Mouse (Mus musculus): Measurements from ENCODE around the gene Six5. TPM values are rescaled to one million over a fixed set of nuclear protein-coding genes. Genes with fewer than 3 reads are reported as not detected.

Six5 gene
- total RNA-seq, 2 experiments from 2014 or later: 23.4 to 25.3 TPM

DNA sequence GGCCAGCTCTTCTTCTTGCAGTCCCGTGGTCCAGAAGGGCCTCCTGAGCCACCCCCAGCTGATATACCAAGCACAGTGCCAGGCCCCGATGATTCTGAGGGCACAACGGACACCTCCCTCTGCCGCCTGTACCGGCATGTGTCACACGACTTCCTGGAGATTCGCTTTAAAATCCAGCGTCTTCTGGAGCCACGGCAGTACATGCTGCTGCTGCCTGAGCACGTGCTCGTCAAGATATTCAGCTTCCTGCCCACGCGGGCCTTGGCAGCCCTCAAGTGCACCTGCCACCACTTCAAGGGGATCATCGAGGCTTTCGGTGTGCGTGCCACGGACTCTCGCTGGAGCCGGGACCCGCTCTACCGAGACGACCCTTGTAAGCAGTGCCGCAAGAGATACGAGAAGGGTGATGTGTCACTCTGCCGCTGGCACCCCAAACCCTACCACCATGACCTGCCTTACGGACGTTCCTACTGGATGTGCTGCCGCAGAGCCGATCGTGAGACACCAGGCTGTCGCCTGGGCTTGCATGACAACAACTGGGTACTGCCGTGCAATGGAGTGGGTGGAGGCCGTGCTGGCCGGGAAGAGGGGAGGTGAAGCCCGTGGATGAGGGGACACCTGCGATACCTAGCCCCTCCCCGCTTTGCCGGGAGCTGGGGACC lies 42.4 kb downstream of the Six5 start:
- no peak for DNase-seq (ENCODE audit: low spot score in 2 of 2)

DNA sequence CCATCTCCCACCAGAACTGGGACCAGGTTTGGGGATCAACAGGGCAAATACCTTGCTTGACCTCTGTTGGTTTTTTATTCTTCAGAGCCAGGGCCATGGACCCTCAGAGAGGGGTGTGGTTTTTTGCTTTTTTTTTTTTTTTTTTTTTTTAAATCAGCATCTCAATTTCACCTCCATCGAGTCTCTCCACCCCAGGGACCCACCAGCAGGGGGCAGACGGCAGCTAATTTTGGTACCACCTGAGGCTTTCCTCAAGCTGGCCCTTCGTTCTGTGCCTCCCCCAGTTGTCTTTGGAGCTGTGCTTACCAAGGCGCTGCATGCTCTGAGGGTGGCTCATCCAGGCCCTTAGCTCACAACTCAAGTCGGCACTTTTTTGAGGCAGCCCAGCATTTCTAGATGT lies 43.0 kb downstream of the Six5 start:
- no peak for DNase-seq (ENCODE audit: low spot score in 2 of 2)

GRCm38 (mm10) chr7:19146793-19147192 lies 52.4 kb downstream of the Six5 start:
- DNase-seq (ENCODE audit: low spot score in 2 of 2): no peak

GRCm38 (mm10) chr7:19147497-19148045 lies 53.2 kb downstream of the Six5 start:
- no peak for DNase-seq (ENCODE audit: low spot score in 2 of 2)

Small RNAs within 50 kb of the gene (microRNA-seq; reads per million reads assigned to microRNA genes)
- gene Mir3100: 1.3 reads per million

Other genes starting within 250 kb of the Six5 start
- 10 to 100 TPM in 1 of 2 experiments, 1 to 10 TPM in 1; 7.2 to 12.0 TPM for gene Pglyrp1, start 223.3 kb upstream of the Six5 start, total RNA-seq (2021)
- gene Ccdc61, start 184.2 kb upstream of the Six5 start, total RNA-seq (2021): 10 to 100 TPM; 16.5 to 19.2 TPM
- gene Nova2, start 168.7 kb upstream of the Six5 start, total RNA-seq (2021): 1 to 10 TPM; 7.8 to 8.2 TPM
- under 1 TPM in 1 of 2 experiments, not detected in 1; 0.20 TPM for gene Nanos2, start 107.2 kb upstream of the Six5 start, total RNA-seq (2021)
- 1 to 10 TPM; 7.2 to 8.3 TPM for gene Mypop, start 103.3 kb upstream of the Six5 start, total RNA-seq (2021)
- gene Irf2bp1, start 90.5 kb upstream of the Six5 start, total RNA-seq (2021): 10 to 100 TPM; 44.3 to 49.1 TPM
- gene Foxa3, start 71.1 kb upstream of the Six5 start, total RNA-seq (2021): 1 to 10 TPM in 1 of 2 experiments, under 1 TPM in 1; 0.50 to 4.5 TPM
- 100 to 1,000 TPM; 109 to 119 TPM for gene Sympk, start 70.2 kb upstream of the Six5 start, total RNA-seq (2021)
- not detected for gene Rsph6a, start 39.9 kb upstream of the Six5 start, total RNA-seq (2021)
- gene Dmwd, start 18.4 kb upstream of the Six5 start, total RNA-seq (2021): 10 to 100 TPM; 67.0 to 70.3 TPM
- gene Dmpk, start 10.7 kb upstream of the Six5 start, total RNA-seq (2021): 10 to 100 TPM; 70.0 to 74.7 TPM
- under 1 TPM; 0.59 to 0.98 TPM for gene Gm4969, start 23.8 kb downstream of the Six5 start, total RNA-seq (2021)
- gene Fbxo46, start 25.3 kb downstream of the Six5 start, total RNA-seq (2021): 10 to 100 TPM; 13.7 to 14.6 TPM
- gene Qpctl, start 54.7 kb downstream of the Six5 start, total RNA-seq (2021): 10 to 100 TPM; 16.1 TPM
- 100 to 1,000 TPM; 111 to 116 TPM for gene Snrpd2, start 55.1 kb downstream of the Six5 start, total RNA-seq (2021)
- gene Gipr, start 71.5 kb downstream of the Six5 start, total RNA-seq (2021): 1 to 10 TPM; 1.9 to 2.5 TPM
- gene Eml2, start 81.8 kb downstream of the Six5 start, total RNA-seq (2021): 10 to 100 TPM; 44.8 to 46.7 TPM
- gene Gpr4, start 117.9 kb downstream of the Six5 start, total RNA-seq (2021): 1 to 10 TPM; 4.5 to 4.8 TPM
- 10 to 100 TPM; 23.6 to 24.1 TPM for gene Opa3, start 133.7 kb downstream of the Six5 start, total RNA-seq (2021)
- gene Vasp, start 177.2 kb downstream of the Six5 start, total RNA-seq (2021): 10 to 100 TPM; 83.7 to 89.3 TPM
- gene Ppm1n, start 185.5 kb downstream of the Six5 start, total RNA-seq (2021): under 1 TPM in 1 of 2 experiments, not detected in 1; 0.39 TPM
- gene Rtn2, start 188.0 kb downstream of the Six5 start, total RNA-seq (2021): 10 to 100 TPM; 19.3 to 28.8 TPM
- under 1 TPM; 0.85 to 0.98 TPM for gene Fosb, start 215.5 kb downstream of the Six5 start, total RNA-seq (2021)